Mouse (Mus musculus): ENCODE data around the gene Tcte3. TPM values are rescaled to one million over a fixed set of nuclear protein-coding genes. Genes with fewer than 3 reads are reported as not detected.
A peak's percentile ranks its signal among the peaks of the same experiment; 100 is the strongest.
"Not testable (repeated sequence)": the region's sequence is repeated elsewhere in the genome, so short reads cannot be mapped to it uniquely, and the experiment has no call there.

Tcte3 gene
- polyA plus RNA-seq, 1 experiment: 5.4 TPM

DNA sequence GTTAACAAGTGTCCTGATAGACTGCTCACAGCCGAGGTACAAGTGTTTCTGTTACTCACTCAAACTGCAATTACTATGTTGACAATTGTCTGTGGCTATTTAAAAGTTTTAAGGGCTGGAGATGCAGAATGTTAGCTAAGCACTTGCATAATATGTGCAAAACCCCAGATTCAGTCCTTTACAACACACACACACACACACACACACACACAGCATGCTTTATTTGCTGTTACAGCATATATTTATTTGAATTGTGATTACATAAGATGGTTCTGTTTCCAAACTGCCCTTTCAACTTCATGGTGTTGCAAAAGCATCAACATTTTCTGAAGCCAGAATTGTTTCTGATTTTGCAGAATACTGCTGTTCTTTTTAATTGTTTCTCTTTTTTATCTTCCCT is 9.1 kb upstream of the Tcte3 start:
- H3K9ac ChIP-seq (ENCODE audit: low read depth, poor library complexity, severe bottlenecking); H3K27ac ChIP-seq (ENCODE audit: insufficient read depth, low read length); H3K36me3 ChIP-seq (ENCODE audit: control insufficient read depth, insufficient read depth, low read length, poor library complexity, severe bottlenecking); H3K9me3 ChIP-seq (replicated peaks; ENCODE audit: control insufficient read depth, insufficient read depth, low read length, poor library complexity, severe bottlenecking); H3K4me1 ChIP-seq (ENCODE audit: control insufficient read depth, insufficient read depth, low read length); H3K4me3 ChIP-seq (ENCODE audit: low read depth, low read length); H3K27me3 ChIP-seq (ENCODE audit: control insufficient read depth, insufficient read depth, low read length, poor library complexity, severe bottlenecking): not testable (repeated sequence)

GRCm38 (mm10) chr17:15040455-15040854 is 833 bp downstream of the Tcte3 start:
- not testable (repeated sequence) for H3K27me3 ChIP-seq (ENCODE audit: control insufficient read depth, insufficient read depth, low read length, poor library complexity, severe bottlenecking); H3K9ac ChIP-seq (ENCODE audit: low read depth, poor library complexity, severe bottlenecking); H3K9me3 ChIP-seq (replicated peaks; ENCODE audit: control insufficient read depth, insufficient read depth, low read length, poor library complexity, severe bottlenecking); H3K27ac ChIP-seq (ENCODE audit: insufficient read depth, low read length); H3K36me3 ChIP-seq (ENCODE audit: control insufficient read depth, insufficient read depth, low read length, poor library complexity, severe bottlenecking); H3K4me1 ChIP-seq (ENCODE audit: control insufficient read depth, insufficient read depth, low read length); H3K4me3 ChIP-seq (ENCODE audit: low read depth, low read length)

- H3K27ac ChIP-seq (ENCODE audit: insufficient read depth, low read length); H3K9ac ChIP-seq (ENCODE audit: low read depth, poor library complexity, severe bottlenecking); H3K4me3 ChIP-seq (ENCODE audit: low read depth, low read length): not testable (repeated sequence)
Measured at GRCm38 (mm10) chr17:15031414-15031813, 9.9 kb downstream of the Tcte3 start.

GRCm38 (mm10) chr17:15025513-15025912 is 15.8 kb downstream of the Tcte3 start:
- not testable (repeated sequence) for H3K9ac ChIP-seq (ENCODE audit: low read depth, poor library complexity, severe bottlenecking); H3K9me3 ChIP-seq (replicated peaks; ENCODE audit: control insufficient read depth, insufficient read depth, low read length, poor library complexity, severe bottlenecking); H3K4me1 ChIP-seq (ENCODE audit: control insufficient read depth, insufficient read depth, low read length); H3K27ac ChIP-seq (ENCODE audit: insufficient read depth, low read length); H3K27me3 ChIP-seq (ENCODE audit: control insufficient read depth, insufficient read depth, low read length, poor library complexity, severe bottlenecking); H3K4me3 ChIP-seq (ENCODE audit: low read depth, low read length); H3K36me3 ChIP-seq (ENCODE audit: control insufficient read depth, insufficient read depth, low read length, poor library complexity, severe bottlenecking)

More at GRCm38 (mm10) chr17:15031414-15031813, 9.9 kb downstream of the Tcte3 start:
- H3K4me1 ChIP-seq (ENCODE audit: control insufficient read depth, insufficient read depth, low read length); H3K36me3 ChIP-seq (ENCODE audit: control insufficient read depth, insufficient read depth, low read length, poor library complexity, severe bottlenecking); H3K27me3 ChIP-seq (ENCODE audit: control insufficient read depth, insufficient read depth, low read length, poor library complexity, severe bottlenecking); H3K9me3 ChIP-seq (replicated peaks; ENCODE audit: control insufficient read depth, insufficient read depth, low read length, poor library complexity, severe bottlenecking): not testable (repeated sequence)

DNA sequence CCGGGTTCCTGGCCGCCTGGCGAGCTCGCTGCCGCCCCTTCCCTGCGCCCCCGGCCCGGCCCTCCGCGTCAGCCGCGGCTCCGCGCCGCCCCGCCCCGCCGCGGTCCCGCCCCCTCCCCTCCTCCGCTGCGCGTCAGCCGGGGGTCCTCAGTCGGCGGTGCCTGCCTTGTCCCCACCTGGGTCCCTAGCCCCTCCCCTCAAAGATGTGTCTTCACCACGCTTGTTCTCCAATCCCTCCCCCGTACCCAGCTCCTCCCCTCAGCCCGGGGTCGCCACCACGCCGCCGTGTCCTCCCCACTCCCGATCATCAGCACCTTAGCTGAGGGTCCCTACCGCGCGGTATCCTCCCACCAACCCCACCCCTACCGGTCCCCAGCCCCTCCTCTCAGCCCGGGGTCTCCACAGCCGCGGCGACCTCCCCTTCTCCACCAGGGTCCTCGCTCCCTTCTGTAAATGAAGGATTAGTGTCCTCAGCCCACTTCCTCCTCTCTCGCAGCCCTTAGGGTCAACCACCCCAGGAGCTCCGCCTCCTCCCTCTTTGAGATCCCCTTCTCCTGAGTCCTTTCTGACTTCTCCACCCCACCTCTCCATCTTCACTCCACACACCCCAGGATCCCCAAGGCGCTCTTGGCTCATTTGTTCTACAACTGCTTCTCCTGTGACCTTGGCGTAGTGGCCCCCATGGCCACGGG is 16.6 kb downstream of the Tcte3 start:
- not testable (repeated sequence) for H3K36me3 ChIP-seq (ENCODE audit: control insufficient read depth, insufficient read depth, low read length, poor library complexity, severe bottlenecking); H3K9me3 ChIP-seq (replicated peaks; ENCODE audit: control insufficient read depth, insufficient read depth, low read length, poor library complexity, severe bottlenecking); H3K4me1 ChIP-seq (ENCODE audit: control insufficient read depth, insufficient read depth, low read length); H3K9ac ChIP-seq (ENCODE audit: low read depth, poor library complexity, severe bottlenecking); H3K27me3 ChIP-seq (ENCODE audit: control insufficient read depth, insufficient read depth, low read length, poor library complexity, severe bottlenecking); H3K4me3 ChIP-seq (ENCODE audit: low read depth, low read length); H3K27ac ChIP-seq (ENCODE audit: insufficient read depth, low read length)

DNA sequence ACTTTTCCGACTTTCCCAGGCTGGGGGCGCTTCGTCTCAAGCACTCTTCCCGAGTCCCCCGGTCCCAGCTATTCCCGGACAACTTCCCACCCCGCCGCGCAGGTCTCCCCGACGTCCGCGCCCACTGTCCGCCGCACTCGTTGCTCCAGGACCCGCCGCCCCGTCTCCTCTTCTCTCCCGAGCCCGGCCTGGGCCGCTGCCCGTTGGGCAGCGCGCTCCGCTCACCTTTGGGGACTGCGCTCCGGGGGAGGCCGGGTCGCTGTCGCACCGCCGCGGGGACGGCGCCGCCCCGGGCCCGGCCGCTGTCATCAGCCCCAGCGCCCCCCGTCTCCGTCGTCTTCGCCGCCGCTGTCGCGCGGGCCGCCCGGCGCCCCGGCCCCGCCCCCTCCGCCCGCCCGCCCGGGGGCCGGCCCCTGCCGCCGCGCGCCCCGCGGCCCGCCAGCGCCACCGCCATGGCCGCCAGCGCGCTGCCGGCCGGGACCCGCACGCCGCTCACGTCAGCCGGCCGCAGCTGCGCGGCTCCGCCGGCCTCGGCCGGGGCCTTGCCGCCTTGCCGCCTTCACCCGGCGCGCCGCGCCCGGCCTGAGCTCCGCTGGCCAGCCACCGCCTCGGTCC is 17.3 kb downstream of the Tcte3 start:
- H3K27me3 ChIP-seq (ENCODE audit: control insufficient read depth, insufficient read depth, low read length, poor library complexity, severe bottlenecking); H3K9me3 ChIP-seq (replicated peaks; ENCODE audit: control insufficient read depth, insufficient read depth, low read length, poor library complexity, severe bottlenecking); H3K4me1 ChIP-seq (ENCODE audit: control insufficient read depth, insufficient read depth, low read length); H3K27ac ChIP-seq (ENCODE audit: insufficient read depth, low read length); H3K9ac ChIP-seq (ENCODE audit: low read depth, poor library complexity, severe bottlenecking); H3K36me3 ChIP-seq (ENCODE audit: control insufficient read depth, insufficient read depth, low read length, poor library complexity, severe bottlenecking); H3K4me3 ChIP-seq (ENCODE audit: low read depth, low read length): not testable (repeated sequence)

GRCm38 (mm10) chr17:15021503-15022220 is 19.6 kb downstream of the Tcte3 start:
- Histone ChIP-seq H3K4me3 (ENCODE audit: low read depth, low read length) (0 out of 2 replicates have a peak overlapping the region, but pooled peaks have one; percentile 35), H3K27ac (ENCODE audit: insufficient read depth, low read length) (peak overlapping the region; percentile 99), H3K9ac (ENCODE audit: low read depth, poor library complexity, severe bottlenecking) (peak overlapping the region; percentile 82)
- H3K4me1 ChIP-seq (ENCODE audit: control insufficient read depth, insufficient read depth, low read length); H3K36me3 ChIP-seq (ENCODE audit: control insufficient read depth, insufficient read depth, low read length, poor library complexity, severe bottlenecking); H3K9me3 ChIP-seq (replicated peaks; ENCODE audit: control insufficient read depth, insufficient read depth, low read length, poor library complexity, severe bottlenecking); H3K27me3 ChIP-seq (ENCODE audit: control insufficient read depth, insufficient read depth, low read length, poor library complexity, severe bottlenecking): not testable (repeated sequence)

DNA sequence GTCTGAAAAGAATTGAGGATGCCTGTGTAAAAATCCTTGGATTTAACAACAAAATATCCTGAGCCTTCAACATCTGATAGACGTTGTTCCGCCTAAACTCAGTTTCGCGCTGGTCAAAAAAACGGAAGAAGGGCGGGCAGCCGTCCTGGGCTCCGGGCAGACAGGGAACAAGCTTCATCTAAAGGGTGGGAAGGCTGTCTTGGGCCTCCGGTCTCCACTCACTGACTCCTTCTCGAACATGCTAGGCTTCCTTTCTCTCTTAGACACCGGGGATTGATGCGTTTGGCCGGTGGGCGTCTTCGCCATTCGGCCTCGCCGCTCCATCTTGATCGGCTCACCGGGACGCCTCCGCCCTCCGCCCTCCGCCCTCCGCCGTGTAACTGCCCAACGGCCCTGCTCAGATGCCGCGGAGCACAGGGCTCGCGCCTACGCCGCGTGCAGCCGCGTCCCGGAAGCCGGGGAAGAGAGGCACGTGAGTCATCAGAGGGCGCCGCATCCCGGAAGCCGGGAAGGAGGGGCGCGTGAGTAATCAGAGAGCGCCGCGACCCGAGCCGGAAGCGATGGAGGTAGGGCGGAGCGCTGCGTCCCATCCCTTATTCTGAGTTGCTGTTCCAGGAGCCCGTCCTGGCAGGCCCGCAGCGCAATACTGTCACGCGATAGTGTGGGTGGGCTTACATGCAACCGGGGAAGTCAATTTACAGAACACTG is 31.4 kb downstream of the Tcte3 start, which contains the start of gene Gm3435:
Gm3435 (plus strand) TSS at position 471 of the 708 bp plus-strand sequence.
- H3K27ac ChIP-seq (ENCODE audit: insufficient read depth, low read length); H3K4me1 ChIP-seq (ENCODE audit: control insufficient read depth, insufficient read depth, low read length); H3K9me3 ChIP-seq (replicated peaks; ENCODE audit: control insufficient read depth, insufficient read depth, low read length, poor library complexity, severe bottlenecking); H3K4me3 ChIP-seq (ENCODE audit: low read depth, low read length); H3K27me3 ChIP-seq (ENCODE audit: control insufficient read depth, insufficient read depth, low read length, poor library complexity, severe bottlenecking); H3K36me3 ChIP-seq (ENCODE audit: control insufficient read depth, insufficient read depth, low read length, poor library complexity, severe bottlenecking); H3K9ac ChIP-seq (ENCODE audit: low read depth, poor library complexity, severe bottlenecking): not testable (repeated sequence)

DNA sequence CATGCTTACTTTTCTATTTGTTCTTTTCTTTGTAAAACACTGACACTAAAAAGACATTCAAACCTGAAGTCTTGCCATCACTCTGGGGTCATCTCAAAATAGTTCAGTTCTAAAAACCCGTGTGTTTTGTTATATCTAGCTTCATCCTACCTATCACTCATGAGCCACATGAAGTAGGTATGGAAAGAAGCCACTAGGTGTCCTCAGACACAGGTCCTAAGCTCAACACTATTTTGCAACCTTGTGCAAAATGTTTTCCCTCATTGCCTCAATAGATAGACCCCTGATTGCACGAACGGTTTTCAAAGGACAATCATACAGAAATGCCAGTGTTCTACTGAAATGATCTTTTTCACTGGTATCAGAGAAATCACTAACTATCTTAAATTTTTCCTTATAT is 32.2 kb downstream of the Tcte3 start:
- not testable (repeated sequence) for H3K9ac ChIP-seq (ENCODE audit: low read depth, poor library complexity, severe bottlenecking); H3K4me3 ChIP-seq (ENCODE audit: low read depth, low read length); H3K36me3 ChIP-seq (ENCODE audit: control insufficient read depth, insufficient read depth, low read length, poor library complexity, severe bottlenecking); H3K27ac ChIP-seq (ENCODE audit: insufficient read depth, low read length); H3K4me1 ChIP-seq (ENCODE audit: control insufficient read depth, insufficient read depth, low read length); H3K27me3 ChIP-seq (ENCODE audit: control insufficient read depth, insufficient read depth, low read length, poor library complexity, severe bottlenecking); H3K9me3 ChIP-seq (replicated peaks; ENCODE audit: control insufficient read depth, insufficient read depth, low read length, poor library complexity, severe bottlenecking)

Data from ES-Bruce4 (cell line).